Mouse (Mus musculus): Measurements from ENCODE around the gene 2510039O18Rik. TPM values are rescaled to one million over a fixed set of nuclear protein-coding genes. Genes with fewer than 3 reads are reported as not detected.

2510039O18Rik gene
- polyA plus RNA-seq (2017; shearing (Covaris generic)), result 1 to 10 TPM; 8.3 to 9.4 TPM

DNA sequence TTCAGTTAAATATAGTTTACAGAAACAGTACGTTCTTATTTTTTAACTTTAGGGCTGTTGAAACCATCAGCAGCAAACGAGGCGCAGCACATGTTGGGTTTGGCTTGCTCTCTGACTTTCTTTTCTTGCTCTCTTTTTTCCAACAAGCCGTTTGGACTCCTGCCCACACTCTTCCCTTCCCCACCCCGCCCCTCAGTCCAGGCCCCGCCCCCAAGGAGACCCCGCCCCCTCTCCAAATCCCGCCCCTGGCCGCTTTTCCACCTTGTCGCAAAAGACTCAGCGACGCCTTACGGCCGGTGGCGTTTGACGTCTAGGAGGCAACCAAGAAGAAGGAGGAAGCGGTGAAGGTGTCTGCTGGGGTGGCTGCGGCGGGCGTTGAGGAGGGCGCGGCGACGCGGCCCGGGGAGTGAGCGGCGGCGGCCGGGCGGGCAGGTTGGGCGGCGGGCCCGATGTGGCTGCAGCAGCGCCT, at the start of gene 2510039O18Rik:
2510039O18Rik (plus strand) TSS at position 320 of the 469 bp plus-strand sequence.
- peak; percentile 86 for ATAC-seq

- ATAC-seq, result no peak
These were observed 44.8 kb upstream of the 2510039O18Rik start for GRCm38 (mm10) chr4:147895815-147896330.

GRCm38 (mm10) chr4:147896411-147896810, 44.3 kb upstream of the 2510039O18Rik start:
- ATAC-seq, result peak; percentile 49

- ATAC-seq, result no peak
These were observed 43.3 kb upstream of the 2510039O18Rik start for GRCm38 (mm10) chr4:147897348-147897747.

DNA sequence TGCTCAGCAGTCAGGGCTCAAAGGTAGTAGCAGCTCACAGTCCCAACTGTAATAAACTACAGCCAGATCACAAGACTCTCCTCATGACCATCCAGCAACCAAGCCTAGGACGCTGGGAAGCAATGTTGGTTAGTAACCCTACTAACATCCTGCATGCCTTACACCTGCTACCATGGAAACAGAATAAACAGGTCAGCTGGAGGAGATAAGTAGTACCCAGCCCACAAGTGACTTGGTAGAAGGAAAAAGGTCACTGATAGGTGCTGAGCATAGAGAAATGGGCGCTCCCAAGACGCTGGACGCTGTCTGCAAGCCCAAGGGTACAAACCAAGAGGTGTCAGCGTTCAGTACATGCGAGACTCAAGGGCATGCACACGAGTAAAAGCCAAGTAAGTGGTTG, 40.2 kb upstream of the 2510039O18Rik start:
- ATAC-seq, result no peak

- ATAC-seq, result no peak
These were observed 37.7 kb upstream of the 2510039O18Rik start for GRCm38 (mm10) chr4:147902906-147903500.

GRCm38 (mm10) chr4:147903601-147904000, 37.1 kb upstream of the 2510039O18Rik start:
- no peak for ATAC-seq

DNA sequence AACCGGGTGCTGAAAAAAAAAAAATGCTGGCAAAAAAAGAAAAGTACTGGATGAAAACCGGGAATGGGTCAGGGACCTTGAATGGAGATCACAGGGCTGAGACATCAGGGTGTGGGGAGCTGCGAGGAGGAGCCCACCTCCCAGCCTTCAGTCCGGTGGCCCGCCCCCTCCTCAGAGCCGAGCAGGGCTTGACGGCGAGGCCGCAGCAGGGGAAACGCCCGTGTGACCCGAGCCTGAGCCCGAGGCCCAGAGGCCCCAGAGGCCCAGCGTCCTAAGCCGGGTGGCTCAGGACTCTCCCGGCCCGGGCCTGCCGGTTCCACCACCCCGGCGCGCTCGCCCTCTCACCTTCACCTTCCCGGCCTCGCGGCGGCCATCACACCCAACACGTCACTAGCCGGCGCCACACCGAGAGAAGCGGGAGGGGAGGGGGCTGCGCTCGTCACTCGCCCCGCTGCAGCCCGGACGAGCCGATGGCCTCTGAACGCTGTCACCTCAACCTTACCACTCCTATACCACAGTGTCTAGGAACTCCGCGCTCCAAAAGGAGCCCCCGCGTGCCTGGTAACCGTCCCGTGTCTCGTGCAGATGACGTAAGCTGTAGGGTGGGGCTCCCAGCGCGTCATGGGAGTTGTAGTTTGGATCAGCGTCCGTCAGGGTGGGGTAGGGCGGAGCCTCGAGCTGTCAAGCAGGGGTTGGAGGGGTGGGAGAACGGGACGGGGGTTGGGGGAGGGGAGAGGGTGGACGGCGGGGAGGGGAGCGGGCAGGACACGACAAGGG, 36.2 kb upstream of the 2510039O18Rik start, which contains the start of gene Mfn2:
Mfn2 (minus strand) TSS at position 392 of the 777 bp plus-strand sequence.
- ATAC-seq, result peak; percentile 93

DNA sequence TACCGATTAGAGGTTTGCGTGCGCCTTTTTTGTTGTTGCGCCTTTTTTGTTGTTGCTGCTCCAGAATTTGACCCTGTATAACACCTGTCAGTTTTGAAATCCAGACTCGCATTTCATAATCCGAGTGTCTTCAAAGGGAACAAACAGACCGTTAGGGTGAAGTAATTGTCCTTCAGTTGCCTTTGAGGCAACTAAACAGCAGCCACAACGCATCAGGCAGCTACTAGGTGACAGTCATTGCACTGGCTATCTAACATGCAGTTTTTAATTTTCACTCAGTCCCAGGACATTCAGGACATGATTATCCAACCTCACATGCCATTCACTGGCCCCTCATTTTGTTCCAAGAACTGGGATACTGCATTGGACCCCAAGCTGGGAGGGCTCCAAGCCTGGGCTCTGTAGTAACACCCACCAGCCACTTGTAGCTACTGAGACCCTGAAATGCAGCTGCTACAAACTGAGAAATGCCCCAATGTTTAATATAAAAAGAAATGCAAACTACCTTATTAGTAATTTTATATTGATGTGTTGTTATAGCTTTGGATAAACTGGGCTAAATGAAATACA, 35.5 kb upstream of the 2510039O18Rik start:
- no peak for ATAC-seq

- no peak for ATAC-seq
These were observed 34.5 kb upstream of the 2510039O18Rik start for GRCm38 (mm10) chr4:147906230-147906629.

GRCm38 (mm10) chr4:147909486-147909885, 31.2 kb upstream of the 2510039O18Rik start:
- no peak for ATAC-seq

GRCm38 (mm10) chr4:147918459-147919121, 22.1 kb upstream of the 2510039O18Rik start:
- peak; percentile 66 for ATAC-seq

- ATAC-seq, result no peak
These were observed 19.7 kb upstream of the 2510039O18Rik start for GRCm38 (mm10) chr4:147920973-147921372.

DNA sequence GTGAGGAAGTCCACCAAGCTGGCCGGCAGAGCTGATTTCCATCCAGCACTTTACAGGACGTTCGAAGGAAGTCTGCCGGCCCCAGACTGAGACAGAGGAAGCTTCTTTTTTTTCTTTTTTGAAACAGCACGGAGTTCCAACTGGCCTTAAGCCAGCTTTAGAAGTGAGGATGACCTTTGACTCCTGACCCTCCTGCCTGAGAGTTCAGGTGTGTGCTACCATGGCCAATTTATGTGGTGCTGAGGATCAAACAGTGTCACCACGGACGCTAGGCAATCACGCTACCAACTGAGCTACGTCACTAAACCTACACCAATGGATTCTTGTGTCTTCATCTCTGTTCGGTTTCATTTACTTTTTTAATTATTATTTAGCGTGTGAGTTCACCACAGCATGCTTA, 18.4 kb upstream of the 2510039O18Rik start:
- ATAC-seq, result no peak

GRCm38 (mm10) chr4:147927705-147928104, 13.0 kb upstream of the 2510039O18Rik start:
- ATAC-seq, result no peak

DNA sequence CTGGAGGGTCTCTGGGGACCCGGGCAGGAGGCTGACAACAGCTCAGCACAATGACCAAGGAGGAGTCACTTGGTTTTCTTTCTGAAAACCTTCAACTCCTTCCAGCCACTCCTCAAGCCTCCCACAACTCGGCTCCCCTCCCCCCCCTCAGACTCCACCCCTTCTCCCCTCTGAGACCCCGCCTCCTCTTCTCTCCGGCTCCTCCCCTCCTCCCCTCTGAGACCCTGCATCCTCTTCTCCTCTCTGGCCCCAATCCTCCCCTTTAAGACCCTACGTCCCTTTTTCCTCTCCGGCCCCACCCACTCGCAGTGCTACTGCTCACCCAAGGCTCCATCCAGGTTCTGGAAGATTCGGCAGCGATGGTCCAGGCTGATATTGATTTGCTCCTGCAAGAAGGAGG, 12.6 kb upstream of the 2510039O18Rik start:
- ATAC-seq, result no peak

DNA sequence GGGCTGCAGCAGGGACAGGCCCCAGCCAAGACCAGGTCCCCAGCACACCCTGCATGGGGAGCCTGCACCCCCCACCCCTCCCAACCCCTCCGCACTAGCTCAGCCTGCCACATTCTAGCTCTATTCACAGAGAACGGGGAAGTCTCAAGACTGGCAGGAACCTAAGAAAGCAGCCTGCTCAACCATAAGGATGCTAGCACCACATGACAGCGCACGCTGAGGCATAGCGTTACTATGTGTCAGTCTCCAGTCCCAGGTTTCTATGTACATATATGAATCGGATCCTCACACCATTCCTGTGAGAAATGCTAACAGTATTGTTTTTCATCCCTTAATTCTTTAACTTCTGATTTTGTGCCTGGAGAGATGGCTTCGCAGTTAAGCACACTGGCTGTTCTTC, 12.2 kb upstream of the 2510039O18Rik start:
- ATAC-seq, result no peak

- ATAC-seq, result no peak
These were observed 9.7 kb upstream of the 2510039O18Rik start for GRCm38 (mm10) chr4:147930946-147931345.

GRCm38 (mm10) chr4:147934134-147934533, 6.6 kb upstream of the 2510039O18Rik start:
- ATAC-seq, result no peak

- ATAC-seq, result no peak
These were observed 6.1 kb upstream of the 2510039O18Rik start for GRCm38 (mm10) chr4:147934611-147935010.

DNA sequence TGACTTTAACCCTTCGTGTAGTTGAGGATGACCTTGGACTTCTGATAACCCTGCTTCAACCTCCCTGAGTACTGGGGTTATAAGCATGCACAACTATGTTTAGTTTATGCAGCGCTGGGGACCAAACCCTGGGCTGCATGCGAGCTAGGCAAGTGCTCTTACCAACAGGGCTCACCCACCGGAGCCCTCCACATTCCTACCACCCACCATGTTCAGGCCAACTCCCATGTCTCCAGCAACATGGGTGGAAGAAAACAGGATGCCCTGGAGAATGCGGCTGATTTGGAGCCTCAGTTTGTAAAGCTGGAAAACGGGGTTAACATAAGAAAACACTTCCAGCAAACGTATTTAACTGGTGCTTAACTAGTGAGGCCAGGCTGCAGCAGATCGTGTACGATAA, 4.8 kb upstream of the 2510039O18Rik start:
- ATAC-seq, result no peak

DNA sequence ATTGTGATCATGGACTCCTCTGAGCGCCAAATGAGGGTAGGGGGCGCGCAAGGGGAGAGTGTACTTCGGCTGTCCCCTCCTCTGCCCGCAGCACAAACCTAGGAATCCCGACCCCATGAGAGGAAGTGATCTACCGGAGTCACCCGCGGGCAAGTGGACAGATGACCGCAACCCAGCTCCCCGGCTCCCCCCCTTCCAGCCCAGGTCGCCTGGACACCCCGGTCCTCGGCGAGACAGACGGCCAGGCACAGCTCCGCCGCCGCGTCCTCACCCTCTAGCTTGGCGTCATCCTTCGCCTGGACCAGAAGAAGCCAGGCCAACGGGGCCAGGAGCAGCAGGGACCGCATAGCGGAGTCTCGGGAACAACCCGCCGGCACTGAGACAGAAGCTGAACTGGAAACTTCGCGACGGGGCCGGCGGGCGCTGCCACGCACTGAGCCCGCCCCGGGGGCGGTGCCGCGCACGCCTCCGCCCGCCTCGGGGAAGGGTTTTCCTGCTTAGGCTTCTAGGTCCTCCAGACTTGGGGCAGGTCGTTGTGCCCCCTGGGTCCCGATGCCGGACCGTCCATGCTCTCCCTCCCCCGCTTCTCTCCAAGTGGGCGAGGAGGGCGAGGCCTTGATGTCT, 4.3 kb upstream of the 2510039O18Rik start, which contains the start of gene Plod1:
Plod1 (minus strand) TSS at position 437 of the 624 bp plus-strand sequence.
- peak; percentile 74 for ATAC-seq

Data from CD4-positive, CD25-positive, alpha-beta regulatory T cell, adult 4 months (primary cell).